Mouse (Mus musculus) myocyte (in vitro differentiated cells): ENCODE measurements around the gene Pip5k1a.

Experiments
- CEBPB ChIP-seq: IDR thresholded peaks from 2 replicates; pipeline ENCODE4 v1.6.1; 2011; ENCODE audit warnings: mild to moderate bottlenecking, moderate library complexity; ENCODE audit not compliant: poor library complexity, insufficient read depth, severe bottlenecking
- E2F4 ChIP-seq: IDR thresholded peaks from one replicate; pipeline ENCODE4 v1.6.1; 2011; ENCODE audit warnings: mild to moderate bottlenecking, control low read depth, moderate library complexity; ENCODE audit not compliant: insufficient read depth
- POLR2A ChIP-seq: IDR thresholded peaks from one replicate; pipeline ENCODE4 v1.6.1; 2011; ENCODE audit warnings: low read depth, mild to moderate bottlenecking, control low read depth, moderate library complexity; ENCODE audit not compliant: insufficient read length
- POLR2AphosphoS2 ChIP-seq: IDR thresholded peaks from one replicate; pipeline ENCODE4 v1.6.1; 2011; ENCODE audit warnings: low read depth, control low read depth; ENCODE audit not compliant: insufficient read length
- TCF12 ChIP-seq: IDR thresholded peaks from one replicate; pipeline ENCODE4 v1.6.1; 2011; ENCODE audit warnings: mild to moderate bottlenecking, control low read depth; ENCODE audit not compliant: poor library complexity, insufficient read depth, severe bottlenecking
- USF1 ChIP-seq: IDR thresholded peaks from one replicate; pipeline ENCODE4 v1.6.1; 2011; ENCODE audit warnings: low read depth, mild to moderate bottlenecking, control low read depth, moderate library complexity

- TF ChIP-seq E2F4 = no peak
- no peak for TF ChIP-seq CEBPB
- no peak for TF ChIP-seq USF1
- TF ChIP-seq POLR2A = no peak
- no peak for TF ChIP-seq TCF12
- no peak for TF ChIP-seq POLR2AphosphoS2
Measured at GRCm38 (mm10) chr3:95142617-95143011, 35.9 kb upstream of the Pip5k1a start.
